Mouse (Mus musculus) myocyte (in vitro differentiated cells): Measurements from ENCODE around the gene Hs3st1. TPM values are rescaled to one million over a fixed set of nuclear protein-coding genes. Genes with fewer than 3 reads are reported as not detected.

Source experiments
- H3K27me3 ChIP-seq: one replicate; pipeline ENCODE4 v1.6.1; 2011; ENCODE audit not compliant: control insufficient read depth, insufficient read depth, insufficient read length
- H3K36me3 ChIP-seq: one replicate; pipeline ENCODE4 v1.6.1; 2011; ENCODE audit not compliant: control insufficient read depth, insufficient read depth
- H3K4me2 ChIP-seq: one replicate; pipeline ENCODE4 v1.6.1; 2011; ENCODE audit warnings: low read depth, control low read depth
- H3K4me3 ChIP-seq: one replicate; pipeline ENCODE4 v1.5.1; 2011; ENCODE audit warnings: mild to moderate bottlenecking, control low read depth, moderate library complexity
- H3K79me2 ChIP-seq: one replicate; pipeline ENCODE4 v1.6.1; 2011; ENCODE audit not compliant: control insufficient read depth, insufficient read depth
- H3ac ChIP-seq: one replicate; pipeline ENCODE4 v1.6.1; 2011; ENCODE audit not compliant: control insufficient read depth, insufficient read length
- CEBPB ChIP-seq: IDR thresholded peaks from 2 replicates; pipeline ENCODE4 v1.6.1; 2011; ENCODE audit warnings: mild to moderate bottlenecking, moderate library complexity; ENCODE audit not compliant: poor library complexity, insufficient read depth, severe bottlenecking
- E2F4 ChIP-seq: IDR thresholded peaks from one replicate; pipeline ENCODE4 v1.6.1; 2011; ENCODE audit warnings: mild to moderate bottlenecking, control low read depth, moderate library complexity; ENCODE audit not compliant: insufficient read depth
- MAX ChIP-seq: IDR thresholded peaks from one replicate; pipeline ENCODE4 v1.6.1; 2011; ENCODE audit warnings: low read depth, mild to moderate bottlenecking, control low read depth
- MYOD1 ChIP-seq, 3 experiments: IDR thresholded peaks; one replicate each; pipeline ENCODE4 v1.6.1; 2011; ENCODE audit warnings: control low read depth in 2 of 3, low read depth in 2 of 3, mild to moderate bottlenecking in 2 of 3, moderate library complexity in 1 of 3; ENCODE audit not compliant: insufficient read length in 2 of 3, control insufficient read depth in 1 of 3
- MYOG ChIP-seq, 3 experiments: IDR thresholded peaks; one replicate each; pipeline ENCODE4 v1.6.1; 2011; ENCODE audit warnings: control low read depth in 2 of 3, low read depth in 2 of 3, mild to moderate bottlenecking in 2 of 3; ENCODE audit not compliant: insufficient read length in 2 of 3, control insufficient read depth in 1 of 3, insufficient read depth in 1 of 3
- POLR2A ChIP-seq: IDR thresholded peaks from one replicate; pipeline ENCODE4 v1.6.1; 2011; ENCODE audit warnings: low read depth, mild to moderate bottlenecking, control low read depth, moderate library complexity; ENCODE audit not compliant: insufficient read length
- POLR2AphosphoS2 ChIP-seq: IDR thresholded peaks from one replicate; pipeline ENCODE4 v1.6.1; 2011; ENCODE audit warnings: low read depth, control low read depth; ENCODE audit not compliant: insufficient read length
- REST ChIP-seq: IDR thresholded peaks from one replicate; pipeline ENCODE4 v1.6.1; 2011; ENCODE audit warnings: mild to moderate bottlenecking, control low read depth, moderate library complexity; ENCODE audit not compliant: insufficient read depth, insufficient read length
- SRF ChIP-seq: IDR thresholded peaks from one replicate; pipeline ENCODE4 v1.6.1; 2011; ENCODE audit warnings: low read depth; ENCODE audit not compliant: control insufficient read depth, insufficient read length
- TCF12 ChIP-seq: IDR thresholded peaks from one replicate; pipeline ENCODE4 v1.6.1; 2011; ENCODE audit warnings: mild to moderate bottlenecking, control low read depth; ENCODE audit not compliant: poor library complexity, insufficient read depth, severe bottlenecking
- TCF3 ChIP-seq: IDR thresholded peaks from one replicate; pipeline ENCODE4 v1.6.1; 2011; ENCODE audit warnings: low read depth, control low read depth; ENCODE audit not compliant: insufficient read length
- USF1 ChIP-seq: IDR thresholded peaks from one replicate; pipeline ENCODE4 v1.6.1; 2011; ENCODE audit warnings: low read depth, mild to moderate bottlenecking, control low read depth, moderate library complexity
- polyA plus RNA-seq: library from polyadenylated mRNA; unstranded; fragments of >200 nt; fragmentation: generic; extraction: Trizol; gene quantifications from one replicate; pipeline ENCODE4 v1.2.1, GENCODE M21; 2012; ENCODE audit warnings: missing spikeins

The Hs3st1 gene
- polyA plus RNA-seq, 1 experiment = 1.9 TPM

GRCm38 (mm10) chr5:39771680-39772348, 16.5 kb upstream of the Hs3st1 start:
- H3K27me3 ChIP-seq = no peaks in the 10 kb centered on the region
- H3K36me3 ChIP-seq = no peaks in the 10 kb centered on the region
- H3K79me2 ChIP-seq = no peaks in the 10 kb centered on the region
- no peak overlapping the region for H3K4me3 ChIP-seq
- H3K4me2 ChIP-seq = no peak overlapping the region
- TF ChIP-seq POLR2A (no peak), SRF (no peak), CEBPB (no peak), E2F4 (no peak), TCF3 (no peak), USF1 (no peak), TCF12 (no peak), MYOD1 (IDR thresholded peaks at IDR 0.05; ENCODE audit: control insufficient read depth in 1 of 3, insufficient read length in 2 of 3, low read depth in 2 of 3) (no peak), MYOG (IDR thresholded peaks at IDR 0.05; ENCODE audit: control insufficient read depth in 1 of 3, insufficient read depth in 1 of 3, insufficient read length in 2 of 3, low read depth in 2 of 3) (no peak), REST (no peak), POLR2AphosphoS2 (no peak), MAX (no peak)
- no peak overlapping the region for H3ac ChIP-seq

- TF ChIP-seq MYOD1 (IDR thresholded peaks at IDR 0.05; ENCODE audit: control insufficient read depth in 1 of 3, insufficient read length in 2 of 3, low read depth in 2 of 3) = no peak
- no peak for TF ChIP-seq POLR2A
- TF ChIP-seq MAX = no peak
- no peak for TF ChIP-seq E2F4
- no peak for TF ChIP-seq SRF
- no peak for TF ChIP-seq POLR2AphosphoS2
- TF ChIP-seq REST = no peak
- Histone ChIP-seq H3K27me3 (no peaks in the 10 kb centered on the region), H3ac (no peak overlapping the region), H3K4me3 (no peak overlapping the region), H3K4me2 (peak overlapping the region; percentile 26), H3K79me2 (no peaks in the 10 kb centered on the region), H3K36me3 (no peaks in the 10 kb centered on the region)
Measured at GRCm38 (mm10) chr5:39761682-39762456, 6.6 kb upstream of the Hs3st1 start.

GRCm38 (mm10) chr5:39758890-39759475, 3.7 kb upstream of the Hs3st1 start:
- H3K27me3 ChIP-seq = no peaks in the 10 kb centered on the region
- no peak overlapping the region for H3K4me3 ChIP-seq
- H3K4me2 ChIP-seq = no peak overlapping the region
- no peaks in the 10 kb centered on the region for H3K79me2 ChIP-seq
- no peaks in the 10 kb centered on the region for H3K36me3 ChIP-seq
- H3ac ChIP-seq = no peak overlapping the region
- TF ChIP-seq USF1 (no peak), MAX (no peak)

GRCm38 (mm10) chr5:39736843-39737242, 18.4 kb downstream of the Hs3st1 start:
- TF ChIP-seq MYOG (IDR thresholded peaks at IDR 0.05; ENCODE audit: control insufficient read depth in 1 of 3, insufficient read depth in 1 of 3, insufficient read length in 2 of 3, low read depth in 2 of 3) = no peak
- TF ChIP-seq TCF12 = no peak
- no peak for TF ChIP-seq TCF3
- TF ChIP-seq REST = no peak
- no peak for TF ChIP-seq CEBPB
- no peak for TF ChIP-seq POLR2A
- TF ChIP-seq MAX = no peak
- TF ChIP-seq POLR2AphosphoS2 = no peak
- TF ChIP-seq MYOD1 (IDR thresholded peaks at IDR 0.05; ENCODE audit: control insufficient read depth in 1 of 3, insufficient read length in 2 of 3, low read depth in 2 of 3) = no peak
- TF ChIP-seq SRF = no peak
- H3K36me3 ChIP-seq = no peaks in the 10 kb centered on the region
- no peak overlapping the region for H3ac ChIP-seq
- H3K79me2 ChIP-seq = no peaks in the 10 kb centered on the region
- no peak overlapping the region for H3K4me3 ChIP-seq
- no peak overlapping the region for H3K4me2 ChIP-seq
- no peaks in the 10 kb centered on the region for H3K27me3 ChIP-seq
